Mouse (Mus musculus) heart, embryonic 14.5 days (tissue): ENCODE data around the gene Plcb1. TPM values are rescaled to one million over a fixed set of nuclear protein-coding genes. Genes with fewer than 3 reads are reported as not detected.

Experiments
- ATAC-seq: fragments of 200-750 bp; cut with Nextera tagmentation; 2 replicates; pipeline ENCODE4 v1.8.0; 2017; ENCODE audit warnings: low read depth, moderate TSS enrichment; ENCODE audit not compliant: insufficient number of reproducible peaks, insufficient read depth, low FRiP score
- H3K27ac ChIP-seq, 2 experiments: fragments of 200-500 bp in 1 of 2; fragments of 300-500 bp in 1 of 2; sonication (generic) in 1 of 2; replicated peaks in 1 of 2; 2 replicates each; pipeline ENCODE4 v1.5.1; 2012 to 2014; ENCODE audit warnings: low read depth in 2 of 2, low read length in 2 of 2, control low read depth in 1 of 2, mild to moderate bottlenecking in 1 of 2, mixed read lengths in 1 of 2; ENCODE audit not compliant: control insufficient read depth in 1 of 2, insufficient read depth in 1 of 2
- H3K27me3 ChIP-seq: fragments of 300-500 bp; sonication (generic); 2 replicates; pipeline ENCODE4 v1.6.1; 2014; ENCODE audit warnings: mild to moderate bottlenecking, low read length, control low read depth; ENCODE audit not compliant: control insufficient read depth, insufficient read depth
- H3K36me3 ChIP-seq: fragments of 300-500 bp; sonication (generic); 2 replicates; pipeline ENCODE4 v1.6.1; 2014; ENCODE audit warnings: mild to moderate bottlenecking, control low read depth, low read length, mixed read lengths; ENCODE audit not compliant: control insufficient read depth, insufficient read depth
- H3K4me1 ChIP-seq, 2 experiments: fragments of 200-500 bp in 1 of 2; fragments of 300-500 bp in 1 of 2; sonication (generic) in 1 of 2; 2 replicates each; pipeline ENCODE4 v1.6.1; 2012 to 2014; ENCODE audit warnings: low read length in 2 of 2, control low read depth in 1 of 2, mixed read lengths in 1 of 2; ENCODE audit not compliant: control insufficient read depth in 2 of 2, insufficient read depth in 2 of 2
- H3K4me2 ChIP-seq: fragments of 300-500 bp; sonication (generic); 2 replicates; pipeline ENCODE4 v1.6.1; 2014; ENCODE audit warnings: mild to moderate bottlenecking, low read length
- H3K4me3 ChIP-seq, 2 experiments: fragments of 200-500 bp in 1 of 2; fragments of 300-500 bp in 1 of 2; sonication (generic) in 1 of 2; 2 replicates each; pipeline ENCODE4 v1.5.1; 2012 to 2014; ENCODE audit warnings: low read length in 2 of 2, mild to moderate bottlenecking in 2 of 2, control low read depth in 1 of 2, low read depth in 1 of 2, moderate library complexity in 1 of 2; ENCODE audit not compliant: control insufficient read depth in 1 of 2, insufficient read depth in 1 of 2
- H3K9ac ChIP-seq: fragments of 300-500 bp; sonication (generic); 2 replicates; pipeline ENCODE4 v1.6.1; 2014; ENCODE audit warnings: mild to moderate bottlenecking, low read length
- H3K9me3 ChIP-seq: fragments of 300-500 bp; sonication (generic); 2 replicates; pipeline ENCODE4 v1.6.1; 2016; ENCODE audit warnings: low read length, control low read depth; ENCODE audit not compliant: control insufficient read depth
- WGBS: fragments of 180-500 bp; shearing (Covaris S2); extraction: QIAGEN DNeasy Blood & Tissue Kit; methylation state at CpG from one replicate; pipeline ENCODE4 v1.1.7; 2014; 5-methylcytosine and 5-hydroxymethylcytosine counted together
- polyA plus RNA-seq: library from polyadenylated mRNA; unstranded; fragments of >200 nt; fragmentation: Nextera tagmentation; extraction: Ambion mirVana; gene quantifications from 2 replicates; pipeline ENCODE4 v1.2.1, GENCODE M21; 2014

The Plcb1 gene
- polyA plus RNA-seq, 1 experiment from 2014 or later, result 5.5 TPM

DNA sequence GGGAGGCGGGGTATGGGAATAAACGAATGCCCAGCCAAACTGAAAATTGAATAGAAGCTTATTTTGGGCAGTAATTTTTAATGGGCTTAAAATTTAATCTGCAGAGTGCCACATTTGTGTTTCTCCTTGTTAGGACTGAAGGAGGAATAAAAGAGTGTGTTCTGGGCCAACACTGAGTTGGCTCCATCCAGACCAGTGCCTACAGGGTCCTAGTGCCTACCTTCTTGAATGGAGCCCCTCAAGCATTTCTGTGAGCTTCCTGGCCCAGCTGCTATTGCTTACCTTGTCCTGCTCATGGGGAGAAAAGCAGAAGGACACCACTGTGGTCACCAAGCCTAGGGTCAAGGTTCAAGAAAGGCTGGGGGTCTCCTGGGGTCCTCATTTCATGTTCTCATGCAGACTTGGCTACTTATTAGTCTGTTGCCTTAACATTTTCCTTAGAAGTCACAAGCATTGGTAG, 128.3 kb downstream of the Plcb1 start:
- 92% methylated on average over 2 of the region's 2 CpGs for WGBS
- no peaks in the 10 kb centered on the region for H3K9me3 ChIP-seq
- ATAC-seq, result no peak
- no peak overlapping the region for H3K4me3 ChIP-seq
- no peaks in the 10 kb centered on the region for H3K27me3 ChIP-seq
- H3K36me3 ChIP-seq, result no peaks in the 10 kb centered on the region
- H3K27ac ChIP-seq, result no peak overlapping the region
- no peaks in the 10 kb centered on the region for H3K4me1 ChIP-seq
- no peak overlapping the region for H3K4me2 ChIP-seq
- H3K9ac ChIP-seq, result no peak overlapping the region

DNA sequence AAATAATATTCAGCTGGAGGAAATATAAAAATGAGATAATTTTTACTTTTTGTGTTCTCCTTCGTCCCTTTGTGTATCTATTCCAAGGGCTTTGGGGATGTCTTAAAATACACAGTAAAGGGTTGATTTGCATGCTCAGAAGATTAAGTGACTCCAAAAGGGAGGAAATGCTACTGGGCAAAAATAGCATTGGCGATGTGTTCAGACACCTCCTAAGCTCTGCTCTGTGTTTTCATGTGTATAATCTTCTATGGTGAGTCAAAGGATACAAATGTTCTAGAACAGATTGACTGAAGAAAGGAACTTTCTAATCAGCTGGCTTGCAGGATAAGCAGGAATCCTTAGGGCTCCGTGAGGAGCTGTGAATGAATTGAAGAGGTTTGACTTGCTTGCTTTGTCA, 129.2 kb downstream of the Plcb1 start:
- Histone ChIP-seq H3K4me1 (no peaks in the 10 kb centered on the region), H3K27ac (no peak overlapping the region), H3K36me3 (no peaks in the 10 kb centered on the region), H3K4me3 (no peak overlapping the region), H3K9me3 (no peaks in the 10 kb centered on the region), H3K9ac (no peak overlapping the region), H3K4me2 (no peak overlapping the region), H3K27me3 (no peaks in the 10 kb centered on the region)
- no peak for ATAC-seq
- 42% methylated on average over 3 of the region's 3 CpGs for WGBS

DNA sequence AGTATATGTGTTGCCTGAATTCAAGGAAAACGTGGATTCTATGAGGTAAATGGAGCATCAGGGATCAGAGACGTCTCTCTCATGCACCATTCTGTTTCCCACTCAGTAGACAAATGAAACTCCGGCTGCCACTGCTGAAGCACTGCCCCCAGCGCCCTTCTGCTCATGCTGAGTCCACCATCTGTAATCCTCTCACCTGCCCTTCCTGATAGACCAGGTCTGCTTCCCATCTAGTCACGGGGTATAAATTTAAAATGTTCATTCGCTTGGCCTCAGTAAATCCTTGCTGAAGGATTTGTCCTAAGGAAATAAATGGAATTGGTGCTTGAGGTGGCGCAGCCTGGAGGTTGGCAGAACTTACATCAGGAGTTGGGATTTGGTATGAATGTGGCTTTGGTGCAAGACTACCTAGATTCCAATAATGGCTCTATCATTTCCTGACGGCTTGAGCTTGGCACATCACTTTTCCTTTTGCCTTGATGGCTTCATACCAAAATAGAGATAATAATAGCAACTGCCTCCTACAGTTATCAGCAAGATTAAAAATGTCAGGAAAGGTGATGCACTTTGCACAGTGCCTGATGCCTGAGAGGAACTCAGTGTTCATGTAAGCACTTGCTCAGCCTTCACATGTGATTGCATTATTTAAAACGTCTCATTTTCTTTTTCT, 134.9 kb downstream of the Plcb1 start:
- ATAC-seq, result no peak
- Histone ChIP-seq H3K4me2 (no peak overlapping the region), H3K27ac (no peak overlapping the region), H3K4me3 (no peak overlapping the region), H3K36me3 (no peaks in the 10 kb centered on the region), H3K9ac (no peak overlapping the region), H3K4me1 (0 out of 4 replicates have a peak, but pooled peaks cover 0 to 4% of the 10 kb centered on the region in 2 experiments), H3K9me3 (no peaks in the 10 kb centered on the region), H3K27me3 (no peaks in the 10 kb centered on the region)
- WGBS, result 76% methylated on average over 9 of the region's 9 CpGs

DNA sequence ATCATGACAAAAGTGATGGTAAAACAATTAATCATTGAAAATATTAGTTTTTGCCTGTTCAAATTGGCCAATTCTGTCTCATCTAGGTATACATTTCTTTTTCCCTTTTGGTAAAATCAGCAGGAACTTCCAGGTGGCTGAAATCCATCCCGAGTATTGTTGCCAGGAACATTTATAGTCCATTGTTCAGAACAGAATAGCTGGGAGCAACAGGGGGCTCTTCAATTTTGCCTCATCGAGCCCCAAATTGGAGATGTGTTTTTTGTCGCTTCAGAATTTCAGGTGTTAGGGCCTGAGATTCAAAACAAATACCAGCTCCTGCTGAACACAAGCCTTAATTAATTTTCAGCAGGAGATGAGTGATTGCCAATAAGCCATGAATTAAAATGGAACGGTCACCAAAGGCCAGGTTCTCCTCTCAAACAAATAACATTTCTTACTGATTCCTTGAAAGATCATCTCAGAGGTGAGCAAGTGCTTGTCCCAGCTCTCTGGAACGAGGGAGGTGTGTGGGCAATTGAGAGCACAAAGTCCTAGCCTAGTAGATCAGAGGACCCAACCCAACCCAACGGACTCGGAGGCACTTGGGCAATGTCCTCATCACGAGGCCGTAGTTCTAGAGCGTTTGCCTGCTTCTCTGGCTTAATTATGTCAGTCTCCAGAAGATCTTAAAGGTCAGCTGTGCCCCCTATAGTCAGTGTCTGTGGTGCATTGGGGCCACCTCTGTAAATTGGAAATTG, 136.9 kb downstream of the Plcb1 start:
- H3K36me3 ChIP-seq, result no peaks in the 10 kb centered on the region
- 87% methylated on average over 10 of the region's 10 CpGs for WGBS
- ATAC-seq, result no peak
- H3K27ac ChIP-seq, result no peak overlapping the region
- H3K27me3 ChIP-seq, result no peaks in the 10 kb centered on the region
- peaks cover 2 to 11% of the 10 kb centered on the region in 2 experiments; a peak in 3 of 4 replicates for H3K4me1 ChIP-seq
- H3K9ac ChIP-seq, result no peak overlapping the region
- no peak overlapping the region for H3K4me2 ChIP-seq
- no peaks in the 10 kb centered on the region for H3K9me3 ChIP-seq
- H3K4me3 ChIP-seq, result no peak overlapping the region

DNA sequence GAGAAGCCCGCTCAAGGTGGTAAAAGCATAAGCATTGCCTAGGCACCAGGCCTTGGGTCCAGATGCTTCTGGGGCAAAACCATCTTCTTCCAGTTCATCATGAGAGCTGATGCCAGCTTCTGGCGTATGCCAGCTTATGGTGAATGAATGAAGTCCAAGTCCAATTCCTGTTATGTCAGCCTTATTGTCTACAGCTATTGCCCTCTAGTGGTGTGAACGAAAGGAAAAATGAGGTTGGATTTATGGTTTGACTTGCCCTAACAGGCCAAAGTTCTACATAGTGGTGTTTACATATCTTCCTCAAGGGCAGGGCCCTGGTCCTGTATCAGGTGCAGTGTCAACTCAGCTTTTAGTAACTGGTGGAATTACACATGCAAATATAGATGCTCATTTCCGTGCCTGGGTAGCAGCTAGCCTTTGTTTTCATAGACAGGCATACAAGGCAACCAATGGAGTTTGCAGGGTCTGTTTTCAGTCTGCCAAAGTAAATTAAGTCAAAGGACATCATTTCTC, 138.3 kb downstream of the Plcb1 start:
- H3K27me3 ChIP-seq, result no peaks in the 10 kb centered on the region
- no peaks in the 10 kb centered on the region for H3K36me3 ChIP-seq
- peaks cover 2 to 11% of the 10 kb centered on the region in 2 experiments; a peak in 3 of 4 replicates for H3K4me1 ChIP-seq
- H3K4me2 ChIP-seq, result no peak overlapping the region
- no peak overlapping the region for H3K9ac ChIP-seq
- no peak overlapping the region for H3K27ac ChIP-seq
- H3K9me3 ChIP-seq, result no peaks in the 10 kb centered on the region
- no peak for ATAC-seq
- WGBS, result 84% methylated on average over 4 of the region's 4 CpGs
- no peak overlapping the region for H3K4me3 ChIP-seq

DNA sequence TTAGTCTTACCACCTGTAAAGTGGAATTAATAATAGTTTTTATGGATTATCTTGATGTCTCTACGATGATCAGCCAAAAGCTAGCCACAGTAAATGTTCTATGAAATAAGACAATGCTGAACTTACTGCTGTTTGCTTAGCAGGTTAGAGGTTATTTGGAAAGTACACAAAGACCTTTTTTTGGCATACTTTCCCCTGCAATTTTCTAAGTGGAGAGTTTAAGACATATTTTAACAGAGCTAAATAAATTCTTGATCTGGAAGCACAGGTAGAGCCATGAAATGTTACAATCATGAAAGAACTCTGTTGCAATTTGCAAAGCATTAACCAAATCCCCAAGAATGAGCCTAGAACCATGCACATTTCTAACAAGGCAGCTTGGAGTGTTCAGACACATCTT, 140.4 kb downstream of the Plcb1 start:
- ATAC-seq, result no peak
- no peak overlapping the region for H3K4me3 ChIP-seq
- no peak overlapping the region for H3K4me2 ChIP-seq
- H3K27me3 ChIP-seq, result no peaks in the 10 kb centered on the region
- 89% methylated on average over 1 of the region's 1 CpGs for WGBS
- no peaks in the 10 kb centered on the region for H3K36me3 ChIP-seq
- peaks cover 2 to 7% of the 10 kb centered on the region in 2 experiments; a peak in 3 of 4 replicates for H3K4me1 ChIP-seq
- no peak overlapping the region for H3K27ac ChIP-seq
- no peak overlapping the region for H3K9ac ChIP-seq
- no peaks in the 10 kb centered on the region for H3K9me3 ChIP-seq

DNA sequence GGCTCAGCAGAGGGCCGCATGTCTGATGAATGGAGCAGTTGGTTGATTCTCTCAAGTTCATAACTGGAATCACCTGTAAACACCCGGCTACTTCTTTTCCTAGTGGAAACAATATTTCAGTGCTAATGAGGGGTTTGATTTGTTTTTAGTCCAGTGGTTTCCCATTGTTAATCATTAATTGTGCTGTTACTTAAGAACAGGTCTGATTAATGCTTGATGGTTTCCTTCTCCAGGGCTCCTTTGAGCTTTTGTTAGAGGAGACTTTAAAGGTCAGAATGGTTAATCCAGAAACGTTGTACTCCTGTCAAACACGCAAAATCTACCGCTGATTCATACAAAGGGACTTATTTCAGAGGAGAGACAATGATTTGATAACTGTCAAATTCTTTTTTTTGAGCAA, 141.2 kb downstream of the Plcb1 start:
- ATAC-seq, result no peak

More for the DNA sequence above, 141.2 kb downstream of the Plcb1 start:
- H3K9ac ChIP-seq, result no peak overlapping the region
- no peak overlapping the region for H3K27ac ChIP-seq
- no peaks in the 10 kb centered on the region for H3K36me3 ChIP-seq
- peaks cover 2 to 7% of the 10 kb centered on the region in 2 experiments; a peak in 3 of 4 replicates for H3K4me1 ChIP-seq
- H3K4me3 ChIP-seq, result no peak overlapping the region
- WGBS, result 66% methylated on average over 5 of the region's 5 CpGs
- H3K9me3 ChIP-seq, result no peaks in the 10 kb centered on the region
- H3K4me2 ChIP-seq, result no peak overlapping the region
- no peaks in the 10 kb centered on the region for H3K27me3 ChIP-seq
